Mouse (Mus musculus) mouse trophoblast stem cell (cell line): ENCODE results near the gene Serpind1.

ENCODE experiments used
- in situ Hi-C, 2 experiments: fragments of 300-500 bp; cut with MseI, MboI; formaldehyde crosslinking; loops; 2 replicates in 1 of 2; 3 replicates in 1 of 2; pipeline ENCODE4 v1.15.1; 2025

Serpind1 gene

DNA sequence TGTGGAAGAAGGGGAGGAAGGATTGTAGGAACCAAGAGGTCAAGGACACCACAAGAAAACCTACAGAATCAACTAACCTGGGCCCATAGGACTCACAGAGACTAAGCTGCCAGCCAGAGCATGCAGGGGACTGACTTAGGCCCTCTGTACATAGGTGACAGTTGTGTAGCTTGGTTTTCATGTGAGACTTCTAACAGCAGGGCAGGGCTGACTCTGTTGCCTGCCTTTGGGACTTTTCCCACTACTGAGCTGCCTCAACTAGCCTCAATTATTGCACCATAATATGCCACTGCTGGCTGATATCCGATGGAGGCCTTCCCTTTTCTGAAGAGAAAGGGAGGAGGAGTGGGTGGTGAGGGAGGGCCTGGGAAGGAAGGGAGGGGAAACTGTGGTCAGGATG lies 15.6 kb downstream of the Serpind1 start:
- in situ Hi-C loops = no loop called here

DNA sequence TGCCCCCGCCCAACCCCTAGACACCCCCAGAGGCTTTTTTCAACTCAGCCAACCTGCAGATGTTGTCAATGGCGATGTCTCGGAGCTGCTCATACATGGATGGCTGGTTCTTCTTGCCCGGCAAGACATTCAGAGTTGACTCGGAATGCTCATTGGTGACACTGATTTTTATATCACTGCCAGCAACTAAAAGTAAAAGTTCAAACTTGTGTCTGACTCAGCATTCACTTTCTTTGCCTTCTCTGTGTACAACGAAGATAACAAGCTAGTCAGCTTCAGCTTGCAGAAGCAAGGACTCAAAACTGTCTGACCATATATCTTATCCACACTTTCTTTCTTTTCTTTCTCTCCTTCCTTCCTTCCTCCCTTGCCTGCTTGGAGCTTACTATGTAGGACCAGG lies 24.9 kb downstream of the Serpind1 start:
- in situ Hi-C loops = no loop called here

GRCm38 (mm10) chr16:17358787-17359186 lies 27.6 kb downstream of the Serpind1 start:
- in situ Hi-C loops = no loop called here

DNA sequence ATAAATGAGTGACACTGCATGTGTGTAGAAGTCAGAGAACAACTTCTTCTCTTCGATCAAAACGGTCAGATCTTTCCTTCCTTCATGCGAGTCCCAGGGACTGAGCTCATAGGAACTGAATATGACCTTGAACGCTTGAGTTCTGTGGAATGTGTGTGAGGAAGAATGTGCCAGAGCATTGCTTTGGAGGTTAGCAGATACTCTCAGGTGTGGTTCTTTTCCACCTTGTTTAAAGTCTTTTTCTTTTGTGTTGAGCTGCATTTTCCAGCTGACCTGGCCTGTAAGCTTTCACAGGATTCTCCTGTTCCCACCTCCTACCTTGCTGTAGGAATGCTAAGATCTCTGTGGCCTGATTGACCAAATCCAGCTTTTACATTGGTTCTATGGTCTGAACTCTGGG lies 51.1 kb downstream of the Serpind1 start:
- in situ Hi-C loops = no loop called here

DNA sequence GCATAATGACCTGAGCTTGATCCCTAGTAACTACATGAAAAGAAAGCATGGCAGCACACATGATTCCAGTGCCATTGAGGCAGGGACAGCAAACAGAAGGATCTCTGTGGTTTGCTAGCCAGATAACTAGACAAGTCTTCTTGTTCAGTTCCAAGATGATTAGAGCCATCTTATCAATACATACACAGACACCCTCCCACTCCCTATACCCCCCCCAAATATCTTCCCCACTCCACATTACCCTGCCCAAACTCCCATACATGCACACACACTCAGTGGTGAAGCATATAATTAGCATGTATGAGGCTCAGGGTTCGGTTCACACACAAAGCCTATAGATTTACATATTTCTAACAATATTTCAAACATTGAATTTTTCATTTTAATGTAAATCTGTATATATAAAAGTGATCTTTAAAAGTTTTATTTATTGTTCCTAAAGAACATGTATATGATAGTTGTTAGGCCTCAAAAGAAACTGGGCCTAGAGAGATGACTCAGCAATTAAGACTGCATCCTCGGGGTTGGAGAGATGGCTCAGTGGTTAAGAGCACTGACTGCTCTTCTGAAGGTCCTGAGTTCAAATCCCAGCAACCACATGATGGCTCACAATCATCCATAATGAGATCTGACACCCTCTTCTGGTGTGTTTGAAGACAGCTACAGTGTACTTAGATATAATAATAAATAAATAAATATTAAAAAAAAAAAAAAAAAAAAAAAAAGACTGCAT lies 52.6 kb downstream of the Serpind1 start:
- in situ Hi-C loops = no loop called here

DNA sequence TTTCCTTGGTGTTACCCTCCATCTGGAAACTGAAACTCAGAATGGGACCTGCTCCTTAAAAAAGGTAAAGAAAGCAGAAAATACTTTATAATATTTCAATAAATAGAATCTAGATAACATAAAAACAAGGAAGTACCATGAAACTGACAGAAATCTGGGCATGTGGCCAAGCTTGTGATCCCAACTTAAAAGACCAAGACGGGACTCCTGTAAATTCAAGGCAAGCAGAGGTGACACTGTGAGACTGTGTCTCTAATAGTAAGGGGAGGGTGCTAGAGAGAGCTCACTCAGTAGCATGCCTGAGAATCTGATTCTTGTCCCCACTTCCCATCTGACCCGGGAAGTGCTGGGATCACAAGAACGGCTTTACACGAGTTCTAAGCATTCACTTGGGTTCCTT lies 61.6 kb downstream of the Serpind1 start:
- in situ Hi-C loops = no loop called here
